Mouse (Mus musculus): ENCODE measurements around the gene Olfr972. TPM values are rescaled to one million over a fixed set of nuclear protein-coding genes. Genes with fewer than 3 reads are reported as not detected.
"Not testable (repeated sequence)": the region's sequence is repeated elsewhere in the genome, so short reads cannot be mapped to it uniquely, and the experiment has no call there.

The Olfr972 gene
- not detected in 2 replicates for polyA plus RNA-seq (2016; fragmentation: Nextera tagmentation; extraction: Ambion mirVana)

DNA sequence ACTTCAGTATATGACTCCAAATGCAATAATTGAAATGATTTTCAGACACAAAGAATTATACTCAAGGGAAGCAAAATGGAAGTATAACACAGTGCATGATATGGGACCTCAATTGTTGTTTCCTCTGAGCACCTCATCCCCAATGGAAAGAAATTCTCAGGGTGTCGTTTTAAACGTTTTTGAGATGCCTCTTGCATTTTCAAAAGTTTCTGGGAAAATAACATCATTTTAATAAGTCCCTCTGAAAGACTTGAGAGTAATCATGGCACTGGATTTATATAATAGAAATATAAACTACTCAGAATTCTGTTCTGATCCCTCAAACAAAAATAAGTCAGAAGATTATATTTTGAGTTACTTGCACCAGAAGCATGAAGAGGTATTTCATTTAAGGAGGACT, at the start of gene Olfr972:
Gene Olfr972, plus strand, starts transcription at position 301 of the 400 bp plus-strand sequence.
- Histone ChIP-seq H3K9me3 (no peaks in the 10 kb centered on the region), H3K27ac (no peak within 1 kb of the TSS), H3K4me3 (replicated peaks) (no peak within 1 kb of the TSS), H3K36me3 (replicated peaks) (no peaks in the 10 kb centered on the region), H3K27me3 (no peaks in the 10 kb centered on the region), H3K4me1 (no peaks in the 10 kb centered on the region), H3K4me2 (no peak within 1 kb of the TSS), H3K9ac (no peak within 1 kb of the TSS)
- WGBS = 73% methylated on average over 2 of the region's 2 CpGs
- no peak for ATAC-seq (ENCODE audit: low FRiP score)

DNA sequence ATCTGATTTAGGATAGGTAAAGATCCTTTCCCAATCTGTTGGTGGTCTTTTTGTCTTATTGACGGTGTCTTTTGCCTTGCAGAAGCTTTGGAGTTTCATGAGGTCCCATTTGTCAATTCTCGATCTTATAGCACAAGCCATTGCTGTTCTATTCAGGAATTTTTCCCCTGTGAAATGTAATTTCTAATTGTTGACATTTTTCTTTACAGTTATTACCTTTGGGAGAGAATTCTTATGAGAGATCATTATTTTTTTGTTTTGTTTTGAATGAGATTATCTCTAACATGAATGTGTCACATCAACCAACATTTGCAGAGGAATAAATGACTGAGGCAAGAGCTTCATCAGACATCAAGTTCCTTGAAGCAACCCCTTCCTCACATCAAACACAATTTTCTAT, 29.6 kb upstream of the Olfr972 start, which contains the start of gene Olfr971:
Gene Olfr971, plus strand, starts transcription at position 301 of the 400 bp plus-strand sequence.
- not testable (repeated sequence) for H3K9me3 ChIP-seq; H3K9ac ChIP-seq; H3K36me3 ChIP-seq (replicated peaks); H3K4me3 ChIP-seq (replicated peaks); H3K4me1 ChIP-seq; H3K27me3 ChIP-seq; H3K4me2 ChIP-seq; H3K27ac ChIP-seq; ATAC-seq (ENCODE audit: low FRiP score)
- WGBS = 76% methylated on average over 2 of the region's 2 CpGs

DNA sequence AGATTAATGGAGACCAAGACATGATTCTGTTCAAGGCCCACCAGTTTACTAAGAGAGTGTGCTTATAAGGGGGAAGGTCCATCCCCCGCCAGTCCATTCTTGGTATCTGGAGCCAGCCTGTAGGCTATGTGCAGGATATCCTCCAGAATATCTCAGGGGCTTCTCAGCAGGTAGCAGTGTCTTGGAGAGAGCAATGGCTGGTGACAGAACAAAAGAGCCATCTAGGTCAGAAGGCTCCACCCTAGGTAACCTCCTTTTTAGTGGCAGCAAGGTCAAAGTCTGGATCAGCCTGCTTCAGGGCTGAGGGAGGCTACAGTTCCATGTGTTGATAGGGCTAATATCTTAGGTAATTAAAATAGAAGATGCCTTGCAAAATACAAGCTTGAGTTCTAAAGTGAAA, 5.8 kb downstream of the Olfr972 start:
- not testable (repeated sequence) for H3K36me3 ChIP-seq (replicated peaks); ATAC-seq (ENCODE audit: low FRiP score); H3K4me3 ChIP-seq (replicated peaks); H3K4me1 ChIP-seq; H3K9ac ChIP-seq; H3K4me2 ChIP-seq; H3K27ac ChIP-seq; H3K27me3 ChIP-seq; H3K9me3 ChIP-seq
- 95% methylated on average over 1 of the region's 1 CpGs for WGBS

DNA sequence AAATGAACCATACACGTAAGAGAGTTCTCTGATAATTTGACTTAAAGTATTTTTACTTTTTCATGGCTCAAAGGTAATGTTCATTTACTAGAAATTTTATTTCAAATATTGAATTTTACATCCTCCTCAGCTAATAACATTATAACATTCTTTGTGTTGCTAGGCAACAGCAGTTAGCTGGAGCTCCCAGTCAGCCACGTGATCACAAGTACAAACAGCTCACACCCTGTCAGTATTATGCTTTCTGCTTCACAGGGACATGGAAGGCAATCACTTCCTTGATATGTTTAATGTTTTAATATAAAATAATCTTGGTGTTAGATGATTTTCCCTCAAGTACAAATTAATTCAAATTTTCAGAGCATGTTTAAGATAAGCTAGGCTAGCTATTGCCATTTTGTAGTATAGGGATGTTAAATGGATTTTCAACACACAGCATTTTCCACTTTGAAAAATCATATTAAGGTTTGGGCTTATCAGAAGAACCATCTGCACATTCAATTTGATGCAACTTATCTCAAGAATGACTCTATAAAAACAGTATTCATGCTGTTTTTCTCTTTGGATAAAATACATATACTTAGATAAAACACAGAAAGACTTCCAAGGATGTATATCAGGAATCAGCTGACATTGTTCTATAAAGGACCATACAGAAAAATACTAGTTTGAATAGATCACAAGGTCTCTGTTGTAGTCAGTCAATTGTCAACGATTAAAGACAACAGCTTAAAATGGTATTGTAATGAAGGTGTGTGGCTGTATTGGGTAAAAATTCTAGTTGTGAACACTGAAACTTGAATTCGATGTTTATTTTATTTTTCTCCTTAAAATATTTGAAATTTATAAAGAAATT, 11.5 kb downstream of the Olfr972 start:
- not testable (repeated sequence) for H3K4me1 ChIP-seq; H3K27ac ChIP-seq; H3K9ac ChIP-seq; H3K4me2 ChIP-seq; H3K9me3 ChIP-seq; H3K4me3 ChIP-seq (replicated peaks); H3K36me3 ChIP-seq (replicated peaks); H3K27me3 ChIP-seq
- 0 out of 2 replicates have a peak, but pooled peaks have one; percentile 71 for ATAC-seq (ENCODE audit: low FRiP score)
- WGBS = no CpG with 5 or more reads among the region's 4 CpGs

DNA sequence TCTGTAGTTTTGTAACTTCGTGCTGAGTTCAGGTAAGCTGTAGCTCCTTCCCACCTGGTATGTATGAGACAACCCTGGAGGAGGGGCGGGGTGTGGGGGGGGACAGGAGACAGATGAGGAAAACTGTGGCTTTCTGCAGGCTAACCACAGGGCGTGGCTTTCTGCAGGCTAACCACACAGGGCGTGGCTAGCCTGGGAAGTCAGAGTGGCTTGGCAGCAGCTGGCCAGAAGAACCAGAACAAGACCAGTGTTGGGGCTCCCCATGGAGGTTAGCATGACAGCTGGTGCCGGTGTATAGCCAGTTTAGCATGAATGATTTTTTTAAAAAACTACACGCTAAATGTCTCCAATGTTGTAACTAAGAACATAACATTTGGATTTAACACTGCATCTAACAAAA, 38.9 kb downstream of the Olfr972 start:
- Histone ChIP-seq H3K27me3 (no peaks in the 10 kb centered on the region), H3K9me3 (no peaks in the 10 kb centered on the region), H3K4me2 (no peak overlapping the region), H3K36me3 (replicated peaks) (no peaks in the 10 kb centered on the region), H3K4me3 (replicated peaks) (no peak overlapping the region), H3K4me1 (no peaks in the 10 kb centered on the region), H3K27ac (no peak overlapping the region), H3K9ac (no peak overlapping the region)
- ATAC-seq (ENCODE audit: low FRiP score) = no peak
- 88% methylated on average over 6 of the region's 6 CpGs for WGBS

DNA sequence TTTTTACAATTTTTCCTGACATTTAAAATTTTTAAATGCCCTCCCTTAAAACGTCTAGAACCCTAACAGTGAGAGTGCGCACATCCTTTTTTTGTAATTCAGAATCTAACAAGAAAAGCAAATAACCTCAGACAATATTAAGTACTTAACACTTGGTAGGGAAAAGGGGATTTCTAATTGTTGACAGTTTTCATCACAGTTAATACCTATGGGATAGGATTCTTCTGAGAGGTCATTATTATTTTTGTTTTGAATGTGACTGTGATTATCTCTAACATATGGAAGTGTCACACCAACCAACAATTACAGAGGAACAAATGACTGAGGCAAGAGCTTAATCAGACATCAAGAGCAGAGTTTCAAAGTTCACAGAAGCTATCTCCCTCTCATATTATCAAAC, 40.8 kb downstream of the Olfr972 start, which contains the start of gene Olfr229:
Gene Olfr229, plus strand, starts transcription at position 301 of the 400 bp plus-strand sequence.
- no peaks in the 10 kb centered on the region for H3K36me3 ChIP-seq (replicated peaks)
- no peaks in the 10 kb centered on the region for H3K27me3 ChIP-seq
- no peak within 1 kb of the TSS for H3K4me2 ChIP-seq
- H3K9ac ChIP-seq = no peak within 1 kb of the TSS
- no peak within 1 kb of the TSS for H3K4me3 ChIP-seq (replicated peaks)
- H3K4me1 ChIP-seq = no peaks in the 10 kb centered on the region
- ATAC-seq (ENCODE audit: low FRiP score) = no peak
- no peak within 1 kb of the TSS for H3K27ac ChIP-seq
- WGBS = 65% methylated on average over 2 of the region's 2 CpGs
- no peaks in the 10 kb centered on the region for H3K9me3 ChIP-seq

DNA sequence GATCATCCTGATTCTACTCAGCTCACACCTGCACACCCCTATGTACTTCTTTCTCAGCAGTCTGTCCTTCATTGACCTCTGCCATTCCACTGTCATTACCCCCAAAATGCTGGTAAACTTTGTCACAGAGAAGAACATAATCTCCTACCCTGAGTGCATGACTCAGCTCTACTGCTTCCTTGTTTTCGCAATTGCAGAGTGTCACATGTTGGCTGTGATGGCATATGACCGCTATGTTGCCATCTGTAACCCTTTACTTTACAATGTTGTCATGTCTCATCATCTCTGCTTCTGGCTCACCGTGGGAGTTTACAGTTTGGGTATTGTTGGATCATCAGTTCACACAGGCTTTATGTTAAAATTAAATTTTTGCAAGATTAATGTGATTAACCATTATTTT, 43.7 kb downstream of the Olfr972 start:
- 92% methylated on average over 3 of the region's 3 CpGs for WGBS

More for the DNA sequence above, 43.7 kb downstream of the Olfr972 start:
- Histone ChIP-seq H3K4me3 (replicated peaks) (no peak overlapping the region), H3K36me3 (replicated peaks) (no peaks in the 10 kb centered on the region), H3K4me1 (no peaks in the 10 kb centered on the region), H3K27me3 (no peaks in the 10 kb centered on the region), H3K27ac (no peak overlapping the region), H3K4me2 (no peak overlapping the region), H3K9ac (no peak overlapping the region), H3K9me3 (no peaks in the 10 kb centered on the region)
- no peak for ATAC-seq (ENCODE audit: low FRiP score)

Other genes with a start within 250 kb of the Olfr972 start
- not detected in 2 replicates for gene Olfr960, start 245.0 kb upstream of the Olfr972 start, polyA plus RNA-seq (2016; fragmentation: Nextera tagmentation; extraction: Ambion mirVana)
- not detected in 2 replicates for gene Olfr961, start 221.3 kb upstream of the Olfr972 start, polyA plus RNA-seq (2016; fragmentation: Nextera tagmentation; extraction: Ambion mirVana)
- gene Olfr963, start 199.2 kb upstream of the Olfr972 start, polyA plus RNA-seq (2016; fragmentation: Nextera tagmentation; extraction: Ambion mirVana) = not detected in 2 replicates
- gene Olfr149, start 159.3 kb upstream of the Olfr972 start, polyA plus RNA-seq (2016; fragmentation: Nextera tagmentation; extraction: Ambion mirVana) = not detected in 2 replicates
- gene Olfr965, start 155.1 kb upstream of the Olfr972 start, polyA plus RNA-seq (2016; fragmentation: Nextera tagmentation; extraction: Ambion mirVana) = not detected in 2 replicates
- not detected in 2 replicates for gene Olfr150, start 135.4 kb upstream of the Olfr972 start, polyA plus RNA-seq (2016; fragmentation: Nextera tagmentation; extraction: Ambion mirVana)
- not detected in 2 replicates for gene Olfr967, start 120.2 kb upstream of the Olfr972 start, polyA plus RNA-seq (2016; fragmentation: Nextera tagmentation; extraction: Ambion mirVana)
- not detected in 2 replicates for gene Olfr968, start 83.2 kb upstream of the Olfr972 start, polyA plus RNA-seq (2016; fragmentation: Nextera tagmentation; extraction: Ambion mirVana)
- not detected in 2 replicates for gene Olfr969, start 75.5 kb upstream of the Olfr972 start, polyA plus RNA-seq (2016; fragmentation: Nextera tagmentation; extraction: Ambion mirVana)
- not detected in 2 replicates for gene Olfr970, start 57.6 kb upstream of the Olfr972 start, polyA plus RNA-seq (2016; fragmentation: Nextera tagmentation; extraction: Ambion mirVana)
- gene Olfr971, start 29.5 kb upstream of the Olfr972 start, polyA plus RNA-seq (2016; fragmentation: Nextera tagmentation; extraction: Ambion mirVana) = not detected in 2 replicates
- not detected in 2 replicates for gene Olfr229, start 40.9 kb downstream of the Olfr972 start, polyA plus RNA-seq (2016; fragmentation: Nextera tagmentation; extraction: Ambion mirVana)
- not detected in 2 replicates for gene Olfr974, start 71.1 kb downstream of the Olfr972 start, polyA plus RNA-seq (2016; fragmentation: Nextera tagmentation; extraction: Ambion mirVana)
- gene Olfr975, start 85.6 kb downstream of the Olfr972 start, polyA plus RNA-seq (2016; fragmentation: Nextera tagmentation; extraction: Ambion mirVana) = 0.06 TPM in 1 of 2 replicates, not detected in the other
- gene Olfr976, start 94.7 kb downstream of the Olfr972 start, polyA plus RNA-seq (2016; fragmentation: Nextera tagmentation; extraction: Ambion mirVana) = not detected in 2 replicates
- gene Olfr978, start 125.7 kb downstream of the Olfr972 start, polyA plus RNA-seq (2016; fragmentation: Nextera tagmentation; extraction: Ambion mirVana) = not detected in 2 replicates
- gene Olfr979, start 137.0 kb downstream of the Olfr972 start, polyA plus RNA-seq (2016; fragmentation: Nextera tagmentation; extraction: Ambion mirVana) = not detected in 2 replicates
- not detected in 2 replicates for gene Olfr980, start 143.2 kb downstream of the Olfr972 start, polyA plus RNA-seq (2016; fragmentation: Nextera tagmentation; extraction: Ambion mirVana)
- not detected in 2 replicates for gene Olfr981, start 155.0 kb downstream of the Olfr972 start, polyA plus RNA-seq (2016; fragmentation: Nextera tagmentation; extraction: Ambion mirVana)
- gene Olfr982, start 207.4 kb downstream of the Olfr972 start, polyA plus RNA-seq (2016; fragmentation: Nextera tagmentation; extraction: Ambion mirVana) = not detected in 2 replicates
- not detected in 2 replicates for gene Olfr983, start 227.2 kb downstream of the Olfr972 start, polyA plus RNA-seq (2016; fragmentation: Nextera tagmentation; extraction: Ambion mirVana)
- not detected in 2 replicates for gene Olfr984, start 247.8 kb downstream of the Olfr972 start, polyA plus RNA-seq (2016; fragmentation: Nextera tagmentation; extraction: Ambion mirVana)

Data from forebrain, embryonic 12.5 days (tissue).